Mouse (Mus musculus) lung, postnatal 25 days (tissue): ENCODE data around the gene Syndig1l.
A peak's percentile ranks its signal among the peaks of the same experiment; 100 is the strongest.

Experiments used
- DNase-seq: peaks from one replicate; pipeline ENCODE4 v3.0.0; 2022; ENCODE audit warnings: low spot score

Gene Syndig1l

DNA sequence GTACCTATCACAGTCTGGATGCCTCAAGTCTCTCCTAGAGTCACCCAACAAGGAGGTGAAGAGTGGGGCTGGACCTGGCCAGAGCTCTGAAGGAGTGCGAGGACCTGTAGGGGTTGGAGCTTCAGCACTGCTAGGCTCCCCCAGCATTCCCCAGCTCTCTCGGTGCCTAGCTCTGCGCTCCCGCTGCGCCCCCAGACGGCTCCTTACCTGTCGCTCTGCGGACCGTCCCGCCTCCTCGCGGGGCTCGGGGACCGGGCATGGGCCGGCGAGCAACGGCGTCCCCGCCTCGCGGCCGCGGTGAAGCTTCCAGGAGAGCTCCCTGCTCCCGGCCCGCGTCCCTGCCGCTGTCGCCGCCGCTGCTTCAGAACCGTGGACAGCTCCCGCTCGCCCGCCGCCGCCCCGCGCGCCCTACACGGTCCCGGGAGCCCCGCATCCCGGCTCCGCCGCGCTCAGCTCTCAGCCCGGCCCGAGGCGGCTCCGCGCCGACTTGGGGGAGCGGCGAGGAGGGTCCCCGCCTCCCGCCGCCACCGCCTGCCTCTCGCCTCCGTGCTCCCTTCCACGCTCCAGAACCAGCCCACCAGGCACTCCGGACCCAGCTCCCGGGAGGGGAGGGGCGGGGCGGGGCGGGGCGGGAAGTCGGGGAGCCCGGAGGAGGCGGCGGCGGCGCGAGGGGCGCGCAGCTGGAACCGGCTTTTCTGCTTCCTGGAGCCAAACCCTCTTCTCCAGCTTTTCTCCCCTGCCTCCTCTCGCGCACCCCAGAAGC is at the start of gene Syndig1l:
TSS of gene Syndig1l (minus strand) at position 513 of the 763 bp plus-strand sequence.
- DNase-seq, result peak; percentile 47

GRCm38 (mm10) chr12:84748134-84748533 is 49.5 kb upstream of the Syndig1l start:
- no peak for DNase-seq

- no peak for DNase-seq
Measured at GRCm38 (mm10) chr12:84745700-84746099, 47.1 kb upstream of the Syndig1l start.

DNA sequence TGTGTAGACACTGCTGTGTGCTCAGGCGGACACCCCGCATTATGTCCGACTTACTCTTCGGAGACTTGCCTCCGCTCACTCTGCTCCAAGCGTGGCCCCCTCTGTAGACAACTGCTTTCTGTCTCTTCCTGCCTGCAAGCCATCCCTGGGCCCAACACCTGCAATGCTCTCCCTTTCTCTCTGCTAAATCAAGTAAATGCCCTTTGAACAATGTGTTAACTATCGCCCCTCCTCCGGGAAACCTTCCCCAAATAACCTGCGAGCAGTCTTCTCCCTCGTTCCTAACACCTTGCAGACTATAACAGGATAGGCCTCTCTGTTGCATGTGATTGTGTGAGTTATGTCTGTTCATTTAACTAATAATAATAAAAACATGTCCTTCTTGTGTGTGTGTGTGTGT is 44.9 kb upstream of the Syndig1l start:
- no peak for DNase-seq

- DNase-seq, result no peak
Measured at GRCm38 (mm10) chr12:84733366-84733765, 34.7 kb upstream of the Syndig1l start.

DNA sequence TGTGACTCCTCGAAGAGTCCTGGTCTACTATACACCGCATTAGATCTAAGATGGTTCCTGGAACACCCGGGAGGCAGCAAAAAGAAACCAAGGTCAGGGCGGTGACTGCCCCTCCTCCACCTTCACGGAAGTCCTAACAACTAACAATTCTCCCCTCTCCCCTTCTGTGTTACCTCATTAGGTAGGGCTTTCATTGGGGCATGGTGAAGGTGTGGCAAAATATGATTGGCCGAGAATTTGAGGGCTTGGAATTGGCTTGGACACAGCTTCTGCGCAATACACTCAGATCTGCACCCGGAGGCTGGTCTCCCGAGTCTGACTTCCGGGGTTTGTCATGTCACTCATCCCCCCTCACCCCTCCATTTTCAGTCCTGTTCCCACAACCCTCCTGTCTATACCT is 29.8 kb upstream of the Syndig1l start:
- no peak for DNase-seq

GRCm38 (mm10) chr12:84727434-84727833 is 28.8 kb upstream of the Syndig1l start:
- DNase-seq, result no peak

DNA sequence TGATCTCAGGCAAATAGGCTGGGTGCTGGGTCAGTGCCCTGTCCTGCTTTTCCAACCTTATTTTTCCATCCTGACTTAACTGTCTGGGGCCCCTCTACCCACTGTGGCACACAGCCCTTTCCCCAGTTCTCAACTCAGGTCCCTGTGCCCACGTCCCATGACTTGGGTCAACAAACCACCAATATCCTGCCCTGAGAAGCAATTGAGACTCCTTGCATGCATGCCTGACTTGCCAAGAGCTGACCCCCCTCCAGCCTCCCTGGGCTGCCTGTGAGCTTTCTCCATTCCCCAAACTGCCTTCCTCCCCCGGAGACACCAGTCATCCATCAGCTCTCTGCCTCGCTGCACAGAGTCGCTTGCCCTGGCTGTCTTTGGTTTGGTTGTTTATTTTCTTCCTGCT is 28.4 kb upstream of the Syndig1l start:
- DNase-seq, result no peak

GRCm38 (mm10) chr12:84726391-84726790 is 27.8 kb upstream of the Syndig1l start:
- DNase-seq, result no peak

DNA sequence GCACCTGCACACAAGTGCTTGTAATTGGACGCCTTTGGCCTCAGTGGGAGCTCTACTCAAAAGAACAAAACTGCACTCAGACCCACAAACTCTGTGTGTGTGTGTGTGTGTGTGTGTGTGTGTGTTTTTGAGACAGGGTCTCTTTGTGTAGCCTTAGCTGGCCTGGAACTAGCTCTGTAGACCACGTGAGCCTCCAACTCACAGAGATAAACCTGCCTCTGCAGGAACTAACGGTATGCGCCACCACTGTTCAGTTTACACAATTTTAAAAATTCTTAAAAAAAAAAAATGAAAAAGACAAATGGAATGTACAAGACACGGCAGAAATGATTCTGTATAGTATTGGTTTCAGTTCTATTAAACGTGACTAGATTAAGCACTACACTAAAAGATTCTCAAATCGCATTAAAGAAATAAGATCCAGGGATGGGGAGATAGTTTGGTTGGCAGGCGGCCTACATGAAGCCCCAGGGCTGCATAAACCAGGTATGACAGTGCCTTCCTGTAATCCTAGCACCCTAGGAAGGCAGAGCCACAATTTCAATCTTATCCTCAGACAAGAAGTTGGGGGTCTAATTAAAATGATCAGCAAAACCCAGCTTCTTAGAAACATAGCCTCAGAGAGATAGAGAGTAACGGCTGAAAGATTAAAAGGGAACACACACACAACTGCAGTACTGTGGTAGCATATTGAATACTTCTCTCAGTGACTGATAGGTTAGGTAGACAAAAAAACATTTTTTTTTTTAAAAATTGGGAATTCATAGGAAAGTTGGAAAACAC is 20.0 kb upstream of the Syndig1l start:
- no peak for DNase-seq

DNA sequence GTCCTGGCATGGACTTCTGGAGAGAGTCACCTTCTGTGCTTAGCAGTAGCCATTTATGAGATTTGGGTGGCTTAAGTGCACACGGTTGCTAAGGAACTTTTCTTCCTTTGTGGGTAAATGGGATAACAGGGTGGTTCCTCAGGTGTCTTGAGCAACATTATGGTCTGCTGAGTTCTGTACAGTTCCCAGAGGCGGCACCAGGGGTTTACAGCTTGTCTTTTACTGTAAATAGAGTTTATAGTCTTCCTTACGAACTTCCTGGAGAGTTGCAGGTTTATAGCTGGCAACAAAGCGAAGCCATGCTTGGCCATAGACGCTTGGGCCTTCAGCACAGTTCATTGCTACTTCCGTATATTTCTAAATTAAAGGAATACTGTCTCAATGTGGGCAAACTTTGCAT is 15.9 kb upstream of the Syndig1l start:
- DNase-seq, result no peak

DNA sequence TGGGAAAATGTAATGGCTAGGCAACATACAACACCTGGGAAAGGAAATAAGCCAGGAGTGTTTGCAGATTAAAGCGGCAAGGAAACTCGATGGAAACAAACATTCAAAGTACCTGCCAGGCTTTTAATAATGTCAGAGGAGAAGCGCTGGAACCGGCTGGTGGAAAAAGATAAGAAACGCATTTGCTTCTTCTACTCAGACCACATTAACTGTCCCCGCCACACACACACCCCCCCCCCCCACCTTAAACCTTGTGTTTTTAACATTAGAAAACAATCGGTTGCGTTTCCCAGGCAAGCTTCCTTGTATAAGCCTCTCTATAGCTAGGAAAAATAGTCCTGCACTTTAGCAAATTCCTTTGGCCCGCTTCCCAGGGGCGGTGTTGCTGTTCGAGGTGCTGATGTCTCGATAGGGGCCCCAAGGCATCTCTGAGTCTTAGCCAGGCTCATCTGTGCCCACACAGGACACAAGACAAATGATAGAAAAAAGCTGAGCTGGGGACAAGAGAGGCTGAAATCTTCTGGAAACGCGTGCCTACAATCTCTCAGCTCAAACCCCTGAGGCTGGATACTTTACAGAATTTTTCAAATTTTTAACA is 11.3 kb upstream of the Syndig1l start:
- peak; percentile 37 for DNase-seq

- peak; percentile 16 for DNase-seq
Measured at GRCm38 (mm10) chr12:84707804-84708203, 9.2 kb upstream of the Syndig1l start.

GRCm38 (mm10) chr12:84706886-84707285 is 8.3 kb upstream of the Syndig1l start:
- DNase-seq, result no peak

DNA sequence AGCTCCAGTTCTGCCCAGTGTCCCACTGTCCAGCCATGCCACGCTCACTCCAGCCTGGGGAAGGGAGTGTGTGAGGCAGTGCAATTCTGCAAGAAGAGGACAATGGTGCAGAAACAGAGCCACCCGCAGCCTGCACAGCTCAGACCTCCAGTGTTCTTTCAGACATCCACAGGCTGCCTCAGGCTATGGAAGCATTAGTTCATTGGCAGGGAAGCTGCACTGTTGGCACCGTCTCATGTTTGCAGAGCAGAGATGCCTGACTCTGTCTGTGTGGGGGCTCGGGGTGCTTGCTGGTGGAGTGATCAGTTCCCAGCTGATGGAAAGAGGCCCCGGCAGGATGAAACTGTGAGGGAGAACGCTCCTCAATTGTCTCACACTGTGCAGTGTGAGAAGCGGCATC is 4.0 kb upstream of the Syndig1l start:
- DNase-seq, result no peak

GRCm38 (mm10) chr12:84692141-84692540 is 6.5 kb downstream of the Syndig1l start:
- no peak for DNase-seq

- no peak for DNase-seq
Measured at GRCm38 (mm10) chr12:84691347-84691746, 7.3 kb downstream of the Syndig1l start.

DNA sequence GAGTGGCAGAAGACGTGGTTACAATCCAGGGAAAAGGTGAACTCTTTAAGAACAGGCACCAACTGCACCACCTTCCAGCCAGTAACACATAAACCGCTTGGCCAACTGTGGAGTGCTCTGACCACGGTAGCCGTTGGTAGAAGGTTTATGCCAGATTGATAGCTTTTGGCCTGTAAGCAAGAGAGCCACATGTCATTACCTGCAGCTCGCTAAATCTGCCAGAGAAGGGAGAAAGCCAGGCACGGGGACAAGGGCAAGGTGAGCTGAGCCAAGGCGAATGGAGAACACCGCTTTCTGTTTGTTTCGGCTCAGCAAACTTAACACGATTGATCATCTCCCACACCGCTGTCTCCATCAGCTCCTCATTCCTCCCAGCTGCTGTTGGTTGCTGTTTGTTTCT is 9.6 kb downstream of the Syndig1l start:
- DNase-seq, result no peak

- no peak for DNase-seq
Measured at GRCm38 (mm10) chr12:84687531-84687930, 11.1 kb downstream of the Syndig1l start.

GRCm38 (mm10) chr12:84686176-84686575 is 12.5 kb downstream of the Syndig1l start:
- DNase-seq, result no peak

DNA sequence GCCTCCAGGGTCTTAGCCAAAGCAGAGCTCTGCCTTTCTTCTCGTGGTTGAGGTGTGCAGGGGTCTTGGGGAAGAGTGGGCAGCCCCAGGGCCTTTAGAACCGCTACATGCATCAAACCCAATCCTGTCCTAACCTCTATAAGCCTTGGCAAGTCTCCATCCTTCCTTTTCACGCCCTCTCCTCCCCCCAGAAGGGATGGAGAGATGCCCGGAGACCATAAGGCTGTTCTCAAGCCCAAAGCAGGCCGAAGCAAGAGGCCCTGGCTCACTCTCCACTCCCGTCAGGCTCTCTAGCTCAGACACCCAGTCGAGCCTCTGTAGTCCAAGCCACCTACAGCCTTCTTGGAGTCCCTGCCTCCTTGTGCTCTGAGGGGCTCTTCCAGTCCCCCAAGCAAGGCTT is 14.1 kb downstream of the Syndig1l start:
- no peak for DNase-seq

DNA sequence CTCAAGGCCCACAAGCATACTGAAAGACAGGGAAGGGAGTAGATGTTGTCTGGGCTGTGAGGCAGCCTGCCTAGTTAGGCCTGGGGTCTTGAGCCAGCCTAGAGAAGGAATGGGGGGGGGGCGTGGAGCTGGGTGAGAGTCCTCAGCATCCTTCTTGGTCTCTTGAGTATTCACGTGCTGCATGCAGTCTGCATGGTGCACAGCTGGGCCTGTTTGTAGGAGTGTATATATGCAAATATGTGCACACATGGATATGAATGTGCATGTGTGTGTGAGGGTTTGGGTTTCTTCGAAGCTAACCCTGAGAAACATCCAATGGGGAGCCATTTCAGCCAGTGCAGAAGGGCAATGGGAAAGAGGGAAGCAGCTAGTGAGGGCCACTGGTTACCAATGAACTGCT is 22.6 kb downstream of the Syndig1l start:
- no peak for DNase-seq
